Mouse (Mus musculus) heart, postnatal 0 days (tissue): ENCODE measurements at regions not wholly inside any gene's neighbourhood (a gene's known extent, or its start where the extent isn't known, plus 50 kb on each side); places are given as distances from the start of the nearest gene placed in this dataset.

Experiments
- CTCF ChIP-seq: IDR thresholded peaks from 2 replicates; pipeline ENCODE4 v1.5.1; 2016; ENCODE audit warnings: antibody characterized with exemption, control low read depth, low read depth
- EP300 ChIP-seq: IDR thresholded peaks from 2 replicates; pipeline ENCODE4 v1.6.1; 2016; ENCODE audit warnings: antibody characterized with exemption, low read depth

GRCm38 (mm10) chr1:18974860-18975439, 127.9 kb upstream of the Tfap2d start:
- TF ChIP-seq CTCF (no peak), EP300 (no peak)
